Mouse (Mus musculus) WW6 (cell line): ENCODE measurements around the gene Deup1.

Experiments
- DNase-seq: peaks from one replicate; pipeline ENCODE4 v3.0.0-alpha.2; 2013; ENCODE audit warnings: low read depth, low spot score

Deup1 gene

GRCm38 (mm10) chr9:15627785-15628287 is at the start of gene Deup1:
Gene Deup1 (minus strand): TSS chr9:15627933.
- peak; percentile 33 for DNase-seq

- DNase-seq: no peak
Measured at GRCm38 (mm10) chr9:15672251-15672650, 44.5 kb upstream of the Deup1 start.

GRCm38 (mm10) chr9:15670002-15670527 is 42.3 kb upstream of the Deup1 start:
- DNase-seq: no peak

- no peak for DNase-seq
Measured at GRCm38 (mm10) chr9:15669452-15669851, 41.7 kb upstream of the Deup1 start.

- no peak for DNase-seq
Measured at GRCm38 (mm10) chr9:15664606-15665005, 36.9 kb upstream of the Deup1 start.

GRCm38 (mm10) chr9:15659069-15659468 is 31.3 kb upstream of the Deup1 start:
- no peak for DNase-seq

- DNase-seq: no peak
Measured at GRCm38 (mm10) chr9:15658236-15658785, 30.6 kb upstream of the Deup1 start.

- DNase-seq: no peak
Measured at GRCm38 (mm10) chr9:15653036-15653435, 25.3 kb upstream of the Deup1 start.

- no peak for DNase-seq
Measured at GRCm38 (mm10) chr9:15649977-15650376, 22.2 kb upstream of the Deup1 start.

GRCm38 (mm10) chr9:15627384-15627783 is 349 bp downstream of the Deup1 start:
- no peak for DNase-seq

- DNase-seq: no peak
Measured at GRCm38 (mm10) chr9:15624739-15625138, 3.0 kb downstream of the Deup1 start.

GRCm38 (mm10) chr9:15619767-15620166 is 8.0 kb downstream of the Deup1 start:
- no peak for DNase-seq

GRCm38 (mm10) chr9:15619020-15619590 is 8.6 kb downstream of the Deup1 start:
- DNase-seq: no peak

- DNase-seq: no peak
Measured at GRCm38 (mm10) chr9:15617061-15617460, 10.7 kb downstream of the Deup1 start.

- no peak for DNase-seq
Measured at GRCm38 (mm10) chr9:15616471-15616870, 11.3 kb downstream of the Deup1 start.

- peak; percentile 4 for DNase-seq
Measured at GRCm38 (mm10) chr9:15609280-15609930, 18.3 kb downstream of the Deup1 start.

GRCm38 (mm10) chr9:15607601-15608000 is 20.1 kb downstream of the Deup1 start:
- DNase-seq: no peak

GRCm38 (mm10) chr9:15603156-15603555 is 24.6 kb downstream of the Deup1 start:
- no peak for DNase-seq

- no peak for DNase-seq
Measured at GRCm38 (mm10) chr9:15600859-15601540, 26.7 kb downstream of the Deup1 start.

GRCm38 (mm10) chr9:15600156-15600858 is 27.4 kb downstream of the Deup1 start:
- DNase-seq: no peak

GRCm38 (mm10) chr9:15596598-15596997 is 31.1 kb downstream of the Deup1 start:
- DNase-seq: no peak

- DNase-seq: no peak
Measured at GRCm38 (mm10) chr9:15594148-15594547, 33.6 kb downstream of the Deup1 start.
